8 mouse cellular contexts compared by ENCODE assay signal in the genomic region with DNA sequence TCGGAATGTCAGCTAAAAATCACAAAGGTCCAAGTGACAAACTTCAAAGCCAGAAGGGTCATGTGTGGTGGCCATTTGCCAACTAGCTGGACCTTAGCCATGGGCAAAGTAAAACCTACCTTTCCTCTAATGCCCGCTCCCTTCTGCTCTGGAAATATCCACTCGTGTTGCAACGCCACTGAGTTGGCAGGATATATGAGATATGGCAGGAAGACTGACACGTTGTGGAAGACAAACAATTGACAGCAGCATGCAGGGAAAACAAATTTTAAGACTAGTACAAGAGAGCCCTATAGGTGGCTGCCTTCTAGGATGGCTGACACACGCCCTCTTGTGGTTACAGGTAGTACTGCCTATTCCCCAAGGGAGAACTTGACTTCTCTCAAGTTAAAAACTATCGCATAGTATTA. TPM values are rescaled to one million over a fixed set of nuclear protein-coding genes. Genes with fewer than 3 reads are reported as not detected.
DNase-seq lines count a peak whose midpoint lies in the region; ATAC-seq and TF ChIP-seq lines count a peak whose summit lies in the region.

No protein-coding gene starts in this region.

- H3K79me2 ChIP-seq in heart, adult 2 months (replicated peaks; ENCODE audit: control insufficient read depth, insufficient read depth, low read length) = no peaks in the 10 kb centered on the region

- H3K4me2 ChIP-seq in heart, embryonic 12.5 days = no peak overlapping the region
- H3K4me2 ChIP-seq in forebrain, embryonic 14.5 days (ENCODE audit: low read length) = no peak overlapping the region
- H3K4me2 ChIP-seq in hindbrain, postnatal 0 days (ENCODE audit: low read depth, low read length) = no peak overlapping the region
- no peak overlapping the region for H3K4me2 ChIP-seq in stomach, postnatal 0 days (replicated peaks; ENCODE audit: low read depth)

- peaks cover 2% of the 10 kb centered on the region for H3K4me1 ChIP-seq in heart, adult 2 months (ENCODE audit: control insufficient read depth, insufficient read depth, low read length)
- no peaks in the 10 kb centered on the region for H3K4me1 ChIP-seq in heart, embryonic 12.5 days (replicated peaks)
- H3K4me1 ChIP-seq in forebrain, embryonic 14.5 days (ENCODE audit: control insufficient read depth, insufficient read depth, low read length) = no peaks in the 10 kb centered on the region
- no peaks in the 10 kb centered on the region for H3K4me1 ChIP-seq in hindbrain, postnatal 0 days (ENCODE audit: insufficient read depth, low read length)
- no peaks in the 10 kb centered on the region for H3K4me1 ChIP-seq in midbrain, embryonic 10.5 days
- H3K4me1 ChIP-seq in stomach, postnatal 0 days (replicated peaks; ENCODE audit: control insufficient read depth, insufficient read depth) = no peaks in the 10 kb centered on the region

- H3K27ac ChIP-seq in heart, adult 2 months = no peak overlapping the region
- H3K27ac ChIP-seq in heart, embryonic 12.5 days (ENCODE audit: poor library complexity, severe bottlenecking) = no peak overlapping the region
- no peak overlapping the region for H3K27ac ChIP-seq in forebrain, embryonic 14.5 days (ENCODE audit: low read depth, low read length)
- H3K27ac ChIP-seq in hindbrain, postnatal 0 days = no peak overlapping the region
- H3K27ac ChIP-seq in left cerebral cortex, adult 2 months = no peak overlapping the region
- H3K27ac ChIP-seq in midbrain, embryonic 10.5 days (replicated peaks) = no peak overlapping the region
- no peak overlapping the region for H3K27ac ChIP-seq in stomach, postnatal 0 days (replicated peaks)

- H3K9ac ChIP-seq in heart, adult 2 months (ENCODE audit: low read depth, low read length) = no peak overlapping the region
- H3K9ac ChIP-seq in heart, embryonic 12.5 days = no peak overlapping the region
- no peak overlapping the region for H3K9ac ChIP-seq in forebrain, embryonic 14.5 days (ENCODE audit: low read length)
- H3K9ac ChIP-seq in hindbrain, postnatal 0 days (replicated peaks; ENCODE audit: low read length) = no peak overlapping the region
- no peak overlapping the region for H3K9ac ChIP-seq in stomach, postnatal 0 days (ENCODE audit: low read length)

- intact Hi-C loops in heart, adult 2 months (cut with DNase I) = loop anchor here (1.0 to 5.0 kb wide), 3 partner anchors 114 to 261 kb away; no protein-coding TSS in a partner anchor
- intact Hi-C loops in left cerebral cortex, adult 2 months (cut with DNase I) = loop anchor here (1.0 to 2.0 kb wide), 2 partner anchors 114 to 202 kb away; no protein-coding TSS in a partner anchor

- no peaks in the 10 kb centered on the region for H3K36me3 ChIP-seq in heart, adult 2 months (ENCODE audit: control insufficient read depth, insufficient read depth, low read length)
- no peaks in the 10 kb centered on the region for H3K36me3 ChIP-seq in heart, embryonic 12.5 days
- H3K36me3 ChIP-seq in forebrain, embryonic 14.5 days (ENCODE audit: control insufficient read depth, insufficient read depth, low read length) = no peaks in the 10 kb centered on the region
- no peaks in the 10 kb centered on the region for H3K36me3 ChIP-seq in hindbrain, postnatal 0 days (ENCODE audit: insufficient read depth, low read length)
- H3K36me3 ChIP-seq in midbrain, embryonic 10.5 days = no peaks in the 10 kb centered on the region
- H3K36me3 ChIP-seq in stomach, postnatal 0 days (ENCODE audit: control insufficient read depth, insufficient read depth, low read length) = no peaks in the 10 kb centered on the region

- no peak overlapping the region for H3K4me3 ChIP-seq in heart, adult 2 months
- no peak overlapping the region for H3K4me3 ChIP-seq in heart, embryonic 12.5 days
- H3K4me3 ChIP-seq in forebrain, embryonic 14.5 days (ENCODE audit: low read depth, low read length) = no peak overlapping the region
- no peak overlapping the region for H3K4me3 ChIP-seq in hindbrain, postnatal 0 days (ENCODE audit: low read length)
- H3K4me3 ChIP-seq in left cerebral cortex, adult 2 months = no peak overlapping the region
- H3K4me3 ChIP-seq in midbrain, embryonic 10.5 days = no peak overlapping the region
- no peak overlapping the region for H3K4me3 ChIP-seq in stomach, postnatal 0 days (ENCODE audit: low read depth, low read length)

- TF ChIP-seq CTCF in heart, adult 2 months (IDR thresholded peaks at IDR 0.05) = peak; percentile 94
- peak; percentile 94 for TF ChIP-seq CTCF in hindbrain, postnatal 0 days (IDR thresholded peaks at IDR 0.05; ENCODE audit: low read depth)
- TF ChIP-seq CTCF in left cerebral cortex, adult 2 months (IDR thresholded peaks at IDR 0.05) = peak; percentile 93
- peak; percentile 93 for TF ChIP-seq CTCF in stomach, postnatal 0 days (IDR thresholded peaks at IDR 0.05; ENCODE audit: low read depth)

- TF ChIP-seq POLR2A in heart, adult 2 months (IDR thresholded peaks at IDR 0.05; ENCODE audit: insufficient read depth, low read depth, low read length) = no peak

- H3K27me3 ChIP-seq in heart, adult 2 months (ENCODE audit: control insufficient read depth, insufficient read depth, low read length) = no peaks in the 10 kb centered on the region
- H3K27me3 ChIP-seq in heart, embryonic 12.5 days (replicated peaks) = 0 out of 2 replicates have a peak, but pooled peaks cover 11% of the 10 kb centered on the region
- H3K27me3 ChIP-seq in forebrain, embryonic 14.5 days (replicated peaks; ENCODE audit: control insufficient read depth, insufficient read depth, low read length) = no peaks in the 10 kb centered on the region
- no peaks in the 10 kb centered on the region for H3K27me3 ChIP-seq in hindbrain, postnatal 0 days (ENCODE audit: insufficient read depth, low read length)
- no peaks in the 10 kb centered on the region for H3K27me3 ChIP-seq in midbrain, embryonic 10.5 days (ENCODE audit: low read depth, poor library complexity, severe bottlenecking)
- no peaks in the 10 kb centered on the region for H3K27me3 ChIP-seq in stomach, postnatal 0 days (ENCODE audit: control insufficient read depth, insufficient read depth, low read length)

- WGBS in heart, adult 2 months = 10% methylated on average over 7 of the region's 7 CpGs
- 37% methylated on average over 7 of the region's 7 CpGs for WGBS in heart, embryonic 12.5 days
- WGBS in forebrain, embryonic 14.5 days = 50% methylated on average over 7 of the region's 7 CpGs
- 40% methylated on average over 7 of the region's 7 CpGs for WGBS in hindbrain, postnatal 0 days
- 56% methylated on average over 7 of the region's 7 CpGs for WGBS in midbrain, embryonic 10.5 days
- 28% methylated on average over 7 of the region's 7 CpGs for WGBS in stomach, postnatal 0 days

- ATAC-seq in heart, embryonic 12.5 days (ENCODE audit: insufficient number of reproducible peaks, low FRiP score) = no peak
- ATAC-seq in forebrain, embryonic 14.5 days = peak; percentile 75
- peak; percentile 79 for ATAC-seq in hindbrain, postnatal 0 days
- peak; percentile 60 for ATAC-seq in stomach, postnatal 0 days (ENCODE audit: low FRiP score, low TSS enrichment)

- 0 out of 2 replicates have a peak, but pooled peaks cover 3% of the 10 kb centered on the region for H3K9me3 ChIP-seq in heart, embryonic 12.5 days (replicated peaks)
- no peaks in the 10 kb centered on the region for H3K9me3 ChIP-seq in forebrain, embryonic 14.5 days (replicated peaks; ENCODE audit: control insufficient read depth, low read length)
- no peaks in the 10 kb centered on the region for H3K9me3 ChIP-seq in hindbrain, postnatal 0 days (ENCODE audit: low read length)
- no peaks in the 10 kb centered on the region for H3K9me3 ChIP-seq in midbrain, embryonic 10.5 days (replicated peaks)
- no peaks in the 10 kb centered on the region for H3K9me3 ChIP-seq in stomach, postnatal 0 days (ENCODE audit: control insufficient read depth, low read length)

- DNase-seq in heart, adult 2 months = peak; percentile 30 to 42
- DNase-seq in adrenal gland, postnatal 4 days (ENCODE audit: low spot score in 2 of 2) = peak; percentile 14 to 29
- peak; percentile 72 for DNase-seq in forebrain, embryonic 14.5 days (ENCODE audit: low spot score)
- peak; percentile 88 for DNase-seq in hindbrain, postnatal 0 days (ENCODE audit: low spot score)
- DNase-seq in left cerebral cortex, adult 2 months (ENCODE audit: extremely low spot score in 1 of 2, low spot score in 2 of 2) = peak; percentile 62 to 65
- peak; percentile 52 for DNase-seq in midbrain, embryonic 10.5 days (ENCODE audit: low spot score)
- peak; percentile 55 for DNase-seq in stomach, postnatal 0 days (ENCODE audit: low spot score)

- TF ChIP-seq EP300 in heart, adult 2 months (IDR thresholded peaks at IDR 0.05; ENCODE audit: insufficient read depth, low read depth, low read length) = no peak
- no peak for TF ChIP-seq EP300 in stomach, postnatal 0 days (optimal IDR thresholded peaks at IDR 0.05)

RNA-seq across cellular contexts. Expression of gene Mepe, which starts 8.1 kb away (rescaled TPM):
- total RNA-seq in heart, adult 2 months (2021) = not detected
- not detected in 2 replicates for polyA plus RNA-seq in heart, adult 2 months (2012; rRNA removed)
- not detected in 2 replicates for polyA plus RNA-seq in heart, embryonic 12.5 days (2016; fragmentation: Nextera tagmentation; extraction: Ambion mirVana)
- not detected for total RNA-seq in adrenal gland, postnatal 4 days (2021)
- not detected in 2 replicates for polyA plus RNA-seq in forebrain, embryonic 14.5 days (2014; fragmentation: Nextera tagmentation; extraction: Ambion mirVana)
- not detected in 2 replicates for total RNA-seq in hindbrain, postnatal 0 days (2014; rRNA removed)
- polyA plus RNA-seq in hindbrain, postnatal 0 days (2015; fragmentation: Nextera tagmentation; extraction: Ambion mirVana) = not detected in 2 replicates
- not detected for total RNA-seq in left cerebral cortex, adult 2 months (2021)
- polyA plus RNA-seq in midbrain, embryonic 10.5 days (2016; fragmentation: Nextera tagmentation; extraction: Ambion mirVana) = not detected in 2 replicates
- not detected in 2 replicates for polyA plus RNA-seq in stomach, postnatal 0 days (2015; fragmentation: Nextera tagmentation; extraction: Ambion mirVana)

RNA-seq across cellular contexts. Expression of gene Ibsp, which starts 34.3 kb away (rescaled TPM):
- total RNA-seq in heart, adult 2 months (2021) = not detected
- polyA plus RNA-seq in heart, adult 2 months (2012; rRNA removed) = 0.12 TPM in 1 of 2 replicates, not detected in the other
- not detected in 2 replicates for polyA plus RNA-seq in heart, embryonic 12.5 days (2016; fragmentation: Nextera tagmentation; extraction: Ambion mirVana)
- 1 to 10 TPM in 1 of 2 experiments, under 1 TPM in 1; 0.34 to 1.6 TPM for total RNA-seq in adrenal gland, postnatal 4 days (2021)
- 0.41 and 0.82 TPM in 2 replicates for polyA plus RNA-seq in forebrain, embryonic 14.5 days (2014; fragmentation: Nextera tagmentation; extraction: Ambion mirVana)
- 0.37 TPM in 1 of 2 replicates, not detected in the other for total RNA-seq in hindbrain, postnatal 0 days (2014; rRNA removed)
- 0.20 TPM in 1 of 2 replicates, not detected in the other for polyA plus RNA-seq in hindbrain, postnatal 0 days (2015; fragmentation: Nextera tagmentation; extraction: Ambion mirVana)
- under 1 TPM; 0.23 to 0.37 TPM for total RNA-seq in left cerebral cortex, adult 2 months (2021)
- 0.05 and 0.12 TPM in 2 replicates for polyA plus RNA-seq in midbrain, embryonic 10.5 days (2016; fragmentation: Nextera tagmentation; extraction: Ambion mirVana)
- polyA plus RNA-seq in stomach, postnatal 0 days (2015; fragmentation: Nextera tagmentation; extraction: Ambion mirVana) = 0.13 and 0.21 TPM in 2 replicates

Comparison
In these comparisons a context has a peak if more than half of its experiments do, and no peak if none do; other contexts are left out.
1. DNase-seq: peak in every context shown above with its lines; median percentile 88 in hindbrain, postnatal 0 days; 72 in forebrain, embryonic 14.5 days; 64 in left cerebral cortex, adult 2 months; 55 in stomach, postnatal 0 days; 52 in midbrain, embryonic 10.5 days; 36 in heart, adult 2 months; 22 in adrenal gland, postnatal 4 days.